ENCODE assay signal across 31 mouse cellular contexts in the genomic region with DNA sequence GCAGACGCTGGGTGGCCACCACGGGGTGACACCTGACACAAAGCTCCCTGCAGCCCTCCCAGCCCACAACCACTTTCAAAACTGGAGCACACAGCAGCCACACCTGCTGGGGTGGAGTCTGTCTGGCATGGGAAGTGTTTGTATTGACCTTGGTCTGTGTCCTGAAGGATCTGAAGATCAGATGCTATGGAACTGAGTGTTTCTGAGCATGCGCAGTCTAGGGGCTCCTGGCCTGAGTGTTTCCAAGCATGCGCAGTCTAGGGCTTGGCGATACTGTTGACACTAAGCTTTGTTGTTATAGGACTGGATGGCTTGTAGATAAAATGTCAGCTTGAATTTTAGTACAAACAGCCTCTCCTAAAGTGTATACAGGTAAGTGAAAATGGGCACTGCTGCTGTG.
"Had no signal": no experiment of that assay in that cellular context is flagged by ENCODE, and none has a peak within 500 bp of the region (broad histone marks: within the 10 kb centered on the region; RNA-seq: fewer than 3 reads in every experiment).

No protein-coding gene starts in this region.

- H3K36me3 ChIP-seq: heart, embryonic 13.5 days; heart, embryonic 15.5 days; hindbrain, embryonic 10.5 days; hindbrain, embryonic 13.5 days; hindbrain, embryonic 15.5 days; intestine, embryonic 15.5 days; kidney, embryonic 15.5 days had no signal

- H3K4me2 ChIP-seq: heart, embryonic 13.5 days; heart, embryonic 15.5 days; hindbrain, embryonic 13.5 days; hindbrain, embryonic 14.5 days; hindbrain, embryonic 15.5 days; intestine, embryonic 15.5 days; kidney, embryonic 15.5 days had no signal

- H3K4me1 ChIP-seq: heart, embryonic 13.5 days; heart, embryonic 15.5 days; hindbrain, embryonic 10.5 days; hindbrain, embryonic 13.5 days; hindbrain, embryonic 15.5 days; intestine, embryonic 15.5 days; kidney, embryonic 15.5 days had no signal

- H3K27ac ChIP-seq: heart, embryonic 13.5 days; heart, embryonic 15.5 days; hindbrain, embryonic 10.5 days; hindbrain, embryonic 13.5 days; hindbrain, embryonic 14.5 days; hindbrain, embryonic 15.5 days; hindbrain, postnatal 0 days; intestine, embryonic 15.5 days; kidney, embryonic 15.5 days; kidney, postnatal 0 days; layer of hippocampus, adult 2 months; left cerebral cortex, adult 2 months had no signal

- DNase-seq: heart, postnatal 10 days; heart, postnatal 14 days; heart, postnatal 36 days; heart, postnatal 4 days; kidney, adult 11 months; kidney, adult 18-20 months; kidney, adult 2 months; kidney, adult 8-10 months; kidney, adult 9 months; kidney, postnatal 10 days; kidney, postnatal 14 days; kidney, postnatal 36 days; kidney, postnatal 4 days; layer of hippocampus, adult 9-11 months; layer of hippocampus, postnatal 36 days had no signal

- H3K9ac ChIP-seq: heart, embryonic 13.5 days; heart, embryonic 15.5 days; hindbrain, embryonic 13.5 days; hindbrain, embryonic 14.5 days; hindbrain, embryonic 15.5 days; intestine, embryonic 15.5 days; kidney, embryonic 15.5 days had no signal

- ATAC-seq: hindbrain, embryonic 16.5 days; hindbrain, postnatal 0 days; inflammation-experienced regulatory T-cells, adult 6 months; intestine, embryonic 15.5 days; intestine, embryonic 16.5 days; intestine, postnatal 0 days had no signal

- H3K27me3 ChIP-seq: heart, embryonic 13.5 days; heart, embryonic 15.5 days; hindbrain, embryonic 13.5 days; hindbrain, embryonic 15.5 days; intestine, embryonic 15.5 days; kidney, embryonic 15.5 days had no signal

- H3K4me3 ChIP-seq: heart, embryonic 13.5 days; heart, embryonic 15.5 days; hindbrain, embryonic 10.5 days; hindbrain, embryonic 13.5 days; hindbrain, embryonic 15.5 days; intestine, embryonic 15.5 days; kidney, embryonic 15.5 days; layer of hippocampus, adult 2 months; left cerebral cortex, adult 2 months had no signal

- H3K9me3 ChIP-seq: heart, embryonic 13.5 days; heart, embryonic 15.5 days; hindbrain, embryonic 10.5 days; hindbrain, embryonic 13.5 days; hindbrain, embryonic 15.5 days; intestine, embryonic 15.5 days; kidney, embryonic 15.5 days had no signal
